Mouse (Mus musculus) layer of hippocampus, adult 18-20 months (tissue): ENCODE results near the gene Lyz2. TPM values are rescaled to one million over a fixed set of nuclear protein-coding genes. Genes with fewer than 3 reads are reported as not detected.
"Not testable (repeated sequence)": the region's sequence is repeated elsewhere in the genome, so short reads cannot be mapped to it uniquely, and the experiment has no call there.

Experiments
- DNase-seq, 2 experiments: peaks; one replicate each; pipeline ENCODE4 v3.0.0; 2022; ENCODE audit warnings: low spot score in 2 of 2
- total RNA-seq, 2 experiments: library from RNA; stranded (reverse); gene quantifications; 2 replicates each; pipeline ENCODE4 v1.2.3; 2021

Gene Lyz2
- total RNA-seq, 2 experiments from 2014 or later: 14.0 to 18.7 TPM

GRCm38 (mm10) chr10:117284578-117285520 lies 2.7 kb upstream of the Lyz2 start:
- no peak for DNase-seq

GRCm38 (mm10) chr10:117283871-117284577 lies 1.9 kb upstream of the Lyz2 start:
- no peak for DNase-seq

GRCm38 (mm10) chr10:117283196-117283595 lies 1.1 kb upstream of the Lyz2 start:
- DNase-seq: not testable (repeated sequence)

GRCm38 (mm10) chr10:117282551-117282950 lies 430 bp upstream of the Lyz2 start:
- DNase-seq: no peak

GRCm38 (mm10) chr10:117281381-117281920 lies 670 bp downstream of the Lyz2 start:
- DNase-seq: no peak

- no peak for DNase-seq
Observed at GRCm38 (mm10) chr10:117280000-117280399, 2.1 kb downstream of the Lyz2 start.

- DNase-seq: not testable (repeated sequence)
Observed at GRCm38 (mm10) chr10:117278510-117278909, 3.6 kb downstream of the Lyz2 start.

GRCm38 (mm10) chr10:117277779-117278178 lies 4.3 kb downstream of the Lyz2 start:
- not testable (repeated sequence) for DNase-seq

- no peak for DNase-seq
Observed at GRCm38 (mm10) chr10:117275681-117276369, 6.3 kb downstream of the Lyz2 start.

- DNase-seq: not testable (repeated sequence)
Observed at GRCm38 (mm10) chr10:117274645-117275044, 7.5 kb downstream of the Lyz2 start.

- no peak for DNase-seq
Observed at GRCm38 (mm10) chr10:117272023-117272422, 10.1 kb downstream of the Lyz2 start.

GRCm38 (mm10) chr10:117259870-117260269 lies 22.3 kb downstream of the Lyz2 start:
- no peak for DNase-seq

GRCm38 (mm10) chr10:117238603-117239002 lies 43.5 kb downstream of the Lyz2 start, which contains the start of gene 9530003J23Rik:
TSS of gene 9530003J23Rik (minus strand) at chr10:117238703.
- no peak for DNase-seq

GRCm38 (mm10) chr10:117235866-117236265 lies 46.3 kb downstream of the Lyz2 start:
- no peak for DNase-seq

GRCm38 (mm10) chr10:117234825-117235224 lies 47.3 kb downstream of the Lyz2 start:
- no peak for DNase-seq

GRCm38 (mm10) chr10:117229826-117230225 lies 52.3 kb downstream of the Lyz2 start:
- DNase-seq: no peak

Other genes starting within 250 kb of the Lyz2 start
- gene Lrrc10, start 237.0 kb downstream of the Lyz2 start, total RNA-seq: not detected
- gene Cct2, start 218.5 kb downstream of the Lyz2 start, total RNA-seq: 100 to 1,000 TPM; 174 to 178 TPM
- 10 to 100 TPM; 38.3 to 43.6 TPM for gene Frs2, start 133.8 kb downstream of the Lyz2 start, total RNA-seq
- gene Yeats4, start 57.8 kb downstream of the Lyz2 start, total RNA-seq: 10 to 100 TPM; 41.7 to 44.2 TPM
- gene 9530003J23Rik, start 43.6 kb downstream of the Lyz2 start, total RNA-seq: not detected
- gene Lyz1, start 10.5 kb upstream of the Lyz2 start, total RNA-seq: 1 to 10 TPM; 1.6 to 2.6 TPM
- gene Cpsf6, start 97.7 kb upstream of the Lyz2 start, total RNA-seq: 100 to 1,000 TPM; 114 to 124 TPM